ENCODE assay signal across 20 mouse cellular contexts in genomic region chr8:104123080-104123657, GRCm38 (mm10). TPM values are rescaled to one million over a fixed set of nuclear protein-coding genes. Genes with fewer than 3 reads are reported as not detected.
"Had no signal": no experiment of that assay in that cellular context is flagged by ENCODE, and none has a peak within 500 bp of the region (broad histone marks: within the 10 kb centered on the region; RNA-seq: fewer than 3 reads in every experiment).

No protein-coding gene starts in this region.

- H3K36me3 ChIP-seq: lung, embryonic 15.5 days; midbrain, embryonic 13.5 days; midbrain, embryonic 15.5 days; neural tube, embryonic 12.5 days; stomach, embryonic 15.5 days had no signal

- H3K4me3 ChIP-seq: lung, embryonic 15.5 days; megakaryocyte, embryonic 14.5 days; midbrain, embryonic 13.5 days; midbrain, embryonic 15.5 days; neural tube, embryonic 12.5 days; stomach, embryonic 15.5 days had no signal

- H3K4me2 ChIP-seq: lung, embryonic 15.5 days; midbrain, embryonic 11.5 days; midbrain, embryonic 13.5 days; midbrain, embryonic 15.5 days; neural tube, embryonic 12.5 days; stomach, embryonic 15.5 days had no signal

- H3K9ac ChIP-seq: lung, embryonic 15.5 days; midbrain, embryonic 13.5 days; midbrain, embryonic 15.5 days; neural tube, embryonic 12.5 days; stomach, embryonic 15.5 days had no signal

- H3K9me3 ChIP-seq: lung, embryonic 15.5 days; midbrain, embryonic 13.5 days; midbrain, embryonic 15.5 days; neural tube, embryonic 12.5 days; stomach, embryonic 15.5 days had no signal

- H3K27ac ChIP-seq: lung, embryonic 15.5 days; macrophage; midbrain, embryonic 13.5 days; midbrain, embryonic 15.5 days; neural tube, embryonic 12.5 days; stomach, embryonic 15.5 days; stomach, postnatal 0 days had no signal

- ATAC-seq: lung, postnatal 0 days; midbrain, embryonic 13.5 days; midbrain, embryonic 15.5 days had no signal

- H3K27me3 ChIP-seq: lung, embryonic 15.5 days; midbrain, embryonic 13.5 days; midbrain, embryonic 15.5 days; neural tube, embryonic 12.5 days; stomach, embryonic 15.5 days had no signal

- DNase-seq: lung, adult 2 months; lung, postnatal 14 days; lung, postnatal 36 days; right cerebral cortex, postnatal 14 days; thymus, adult 2 months; thymus, postnatal 25 days; thymus, postnatal 4 days had no signal

- H3K4me1 ChIP-seq: midbrain, embryonic 13.5 days; midbrain, embryonic 15.5 days; neural tube, embryonic 12.5 days; stomach, embryonic 15.5 days had no signal

RNA-seq across cellular contexts. Expression of gene Cdh5, which starts 21.7 kb away (rescaled TPM):
- total RNA-seq: megakaryocyte progenitor cell, adult 5-6 weeks; monocyte, adult 5-6 weeks; neutrophil, adult 5-6 weeks had no signal

RNA-seq across cellular contexts. Expression of gene Bean1, which starts 47.1 kb away (rescaled TPM):
- total RNA-seq: megakaryocyte progenitor cell, adult 5-6 weeks; monocyte, adult 5-6 weeks had no signal
- polyA plus RNA-seq: macrophage had no signal
